Mouse (Mus musculus) bone marrow macrophage, adult 2 months (primary cell): ENCODE results near the gene Tmem217.

Experiments used
- CTCF ChIP-seq: IDR thresholded peaks from 2 replicates; pipeline ENCODE4 v1.5.1; 2012; ENCODE audit warnings: low read depth, mild to moderate bottlenecking, low read length, moderate library complexity
- POLR2A ChIP-seq: IDR thresholded peaks from 2 replicates; pipeline ENCODE4 v1.6.1; 2012; ENCODE audit warnings: mild to moderate bottlenecking, low read depth, low read length, borderline replicate concordance

DNA sequence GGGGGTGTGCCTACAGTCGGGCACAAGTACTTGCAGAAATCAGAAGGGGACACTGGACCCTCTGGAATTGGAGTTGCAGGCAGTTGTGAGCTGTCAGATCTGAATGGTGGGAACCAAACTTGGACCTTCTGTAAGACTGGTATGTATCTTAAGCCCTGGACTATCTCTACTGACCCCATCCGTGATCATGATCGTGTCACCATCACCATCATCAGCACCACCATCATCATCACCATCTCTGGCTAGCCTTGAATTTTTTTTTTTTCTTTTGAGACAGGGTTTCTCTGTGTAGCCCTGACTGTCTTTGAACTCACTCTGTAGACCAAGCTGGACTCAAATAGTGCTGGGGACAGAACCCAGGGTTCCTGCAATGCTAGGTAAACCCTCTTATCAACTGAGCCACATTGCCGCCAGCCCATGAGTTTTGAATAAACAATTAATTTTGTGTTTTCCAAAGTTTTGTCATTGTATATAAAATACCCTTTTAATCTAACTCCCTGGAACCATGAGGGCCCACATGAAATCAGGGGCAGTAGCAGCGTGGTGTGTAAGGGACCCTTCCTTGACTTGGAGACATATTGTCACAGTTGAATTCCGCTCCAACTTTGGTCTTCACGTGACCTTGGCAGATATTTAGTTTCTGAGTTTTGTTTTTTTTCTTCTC is 50.0 kb downstream of the Tmem217 start:
- TF ChIP-seq CTCF, result no peak
- no peak for TF ChIP-seq POLR2A
